Mouse (Mus musculus) lung, postnatal 10 days (tissue): ENCODE data around the gene Wdfy1.
A peak's percentile ranks its signal among the peaks of the same experiment; 100 is the strongest.

Experiments
- DNase-seq: peaks from one replicate; pipeline ENCODE4 v3.0.0; 2021

The Wdfy1 gene

GRCm38 (mm10) chr1:79710678-79711077 lies 65.3 kb downstream of the Wdfy1 start:
- DNase-seq, result no peak

- DNase-seq, result no peak
Measured at GRCm38 (mm10) chr1:79710216-79710615, 65.7 kb downstream of the Wdfy1 start.

DNA sequence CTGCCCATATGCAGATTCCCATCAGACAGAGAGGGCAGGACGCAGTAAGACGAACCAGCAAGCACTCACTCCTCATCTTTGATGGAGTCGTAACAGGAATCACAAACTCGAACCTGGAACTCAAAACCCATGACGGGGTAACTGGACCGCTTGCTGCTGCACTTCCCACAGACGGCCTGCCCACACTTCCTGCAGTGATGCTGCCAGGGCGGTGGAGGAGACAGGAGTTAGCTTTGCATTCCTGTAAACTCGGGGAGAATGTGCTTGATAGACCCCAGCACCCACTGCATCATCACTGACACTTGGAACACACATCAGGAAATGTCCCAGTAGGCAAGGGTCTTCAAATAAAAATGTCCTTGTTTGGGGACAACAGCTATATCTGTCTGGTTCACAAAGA lies 68.6 kb downstream of the Wdfy1 start:
- no peak for DNase-seq

- DNase-seq, result no peak
Measured at GRCm38 (mm10) chr1:79706707-79707106, 69.2 kb downstream of the Wdfy1 start.

- DNase-seq, result no peak
Measured at GRCm38 (mm10) chr1:79704672-79705071, 71.3 kb downstream of the Wdfy1 start.

- DNase-seq, result no peak
Measured at GRCm38 (mm10) chr1:79703520-79703919, 72.4 kb downstream of the Wdfy1 start.

DNA sequence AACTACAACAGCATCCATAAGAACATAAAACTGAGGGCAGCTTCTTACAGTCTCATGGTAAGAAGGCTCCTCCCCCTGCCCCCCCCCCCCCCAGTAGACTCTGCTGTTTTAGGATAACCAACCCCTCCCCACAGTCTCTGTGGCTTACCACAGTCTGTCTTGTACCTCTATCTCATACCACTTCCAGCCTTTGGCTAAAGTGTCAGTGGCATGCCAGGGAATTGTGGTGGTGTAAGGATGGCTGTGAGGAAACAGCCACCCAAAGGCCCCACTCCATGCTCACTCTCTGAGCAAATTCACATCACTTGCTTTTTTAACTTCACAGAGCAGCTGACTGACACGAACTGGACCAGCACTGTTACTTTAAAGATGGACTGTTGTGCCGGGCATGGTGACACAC lies 77.4 kb downstream of the Wdfy1 start:
- DNase-seq, result no peak

DNA sequence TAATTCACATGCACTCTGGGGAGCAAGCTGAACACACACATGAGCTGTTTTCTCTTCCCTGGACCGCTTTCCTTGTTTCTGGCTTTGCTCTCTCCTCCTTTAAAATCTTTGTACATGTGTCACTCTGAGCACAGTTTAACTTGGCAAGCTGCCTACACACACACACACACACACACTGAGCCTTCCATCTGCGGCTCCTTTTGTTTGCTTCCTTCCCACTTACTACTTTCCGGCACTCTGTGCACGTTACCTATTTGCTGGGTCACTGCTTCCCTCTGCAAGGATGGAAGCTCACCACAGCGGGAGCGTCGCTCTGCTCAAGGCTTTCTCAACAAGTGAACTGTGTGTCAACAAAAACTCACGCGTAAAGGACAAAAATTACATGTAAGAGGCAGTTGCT lies 78.6 kb downstream of the Wdfy1 start:
- peak; percentile 60 for DNase-seq

GRCm38 (mm10) chr1:79696933-79697332 lies 79.0 kb downstream of the Wdfy1 start:
- no peak for DNase-seq

- no peak for DNase-seq
Measured at GRCm38 (mm10) chr1:79692482-79692881, 83.5 kb downstream of the Wdfy1 start.

DNA sequence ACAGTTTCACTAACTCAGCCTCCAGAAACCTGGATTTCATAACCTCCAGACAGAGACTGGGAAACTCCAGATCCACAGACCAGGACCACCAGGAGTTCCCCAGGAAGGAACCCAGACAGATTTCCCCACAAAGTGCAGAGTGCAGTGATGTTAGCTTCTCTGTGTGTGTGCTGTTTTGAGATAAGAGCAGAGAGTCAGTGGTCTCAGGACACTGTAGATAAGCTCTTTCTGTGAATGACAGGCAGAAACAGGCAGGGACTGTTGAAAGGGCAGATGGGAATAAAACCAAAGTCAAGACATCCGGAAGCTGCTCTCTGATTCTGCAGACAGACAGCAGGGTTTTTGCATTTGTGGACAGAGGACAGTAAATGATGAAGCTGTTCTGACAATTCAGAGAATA lies 88.7 kb downstream of the Wdfy1 start:
- no peak for DNase-seq

DNA sequence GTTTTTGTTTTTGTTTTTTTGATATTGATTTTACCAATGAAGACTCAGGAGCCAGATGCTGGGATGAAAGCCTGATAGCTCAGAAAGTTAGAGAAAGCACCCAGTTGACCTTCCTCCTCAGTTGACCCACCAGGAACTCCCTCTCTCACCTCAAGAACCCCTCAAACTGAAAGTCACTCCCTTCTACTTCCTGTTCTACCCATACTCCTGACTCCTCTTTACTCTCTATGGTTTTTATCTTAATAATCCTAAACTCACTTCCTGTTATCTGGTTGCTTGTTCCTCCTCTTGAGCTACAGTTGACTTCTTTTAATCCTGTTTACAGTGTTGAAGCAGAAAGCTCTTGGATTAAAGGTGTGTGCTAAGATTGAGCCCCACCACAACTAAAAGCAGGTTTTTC lies 91.9 kb downstream of the Wdfy1 start:
- DNase-seq, result no peak

GRCm38 (mm10) chr1:79682936-79683335 lies 93.0 kb downstream of the Wdfy1 start:
- DNase-seq, result no peak

DNA sequence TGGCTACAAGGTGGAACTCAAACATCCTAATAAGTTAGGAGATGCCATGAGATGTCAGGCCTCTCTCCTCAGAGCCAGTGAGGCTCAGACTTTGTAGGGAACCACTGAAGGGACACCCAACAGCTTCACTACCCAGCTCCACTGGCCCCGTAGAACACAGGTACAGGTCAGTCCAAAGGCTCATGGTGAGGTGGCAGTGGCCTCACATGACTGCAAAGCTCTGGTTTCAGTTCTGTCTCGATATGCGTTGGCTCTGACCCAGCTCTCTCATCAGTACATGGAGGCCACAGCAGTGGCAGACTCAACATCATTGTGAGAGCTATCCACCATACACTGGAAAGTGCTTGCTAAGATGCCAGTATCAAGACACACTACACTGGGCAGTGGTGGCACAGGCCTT lies 95.2 kb downstream of the Wdfy1 start:
- DNase-seq, result no peak

DNA sequence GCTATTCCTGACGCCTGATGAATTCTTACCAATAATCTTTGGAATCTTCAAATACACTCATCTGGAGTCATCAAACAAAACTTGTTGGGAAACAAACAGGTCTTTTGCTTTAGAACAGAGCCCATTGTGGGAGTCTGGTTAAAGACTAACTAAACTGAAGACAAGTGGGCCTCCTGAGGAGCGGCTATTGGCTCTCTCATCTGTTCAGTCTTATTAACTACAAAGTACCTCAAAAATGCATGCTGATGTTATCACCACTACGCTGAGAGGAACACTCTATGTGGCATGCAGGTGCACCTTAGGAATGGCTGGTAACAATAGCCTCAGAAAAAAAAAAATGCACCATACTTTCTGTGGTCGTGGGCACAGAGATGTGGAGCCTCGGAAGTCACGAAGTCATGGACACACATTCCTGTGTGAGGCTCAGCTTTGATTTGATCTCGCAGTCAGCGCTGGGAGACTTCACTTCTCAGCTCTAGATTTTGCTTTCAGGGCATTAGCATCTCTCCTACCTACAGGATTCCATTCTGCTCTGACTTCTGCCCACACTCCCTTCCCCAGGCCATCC lies 97.7 kb downstream of the Wdfy1 start:
- DNase-seq, result no peak

GRCm38 (mm10) chr1:79675716-79676115 lies 100.2 kb downstream of the Wdfy1 start:
- no peak for DNase-seq

- peak; percentile 75 for DNase-seq
Measured at GRCm38 (mm10) chr1:79671543-79672337, 104.2 kb downstream of the Wdfy1 start, which contains the start of gene Ap1s3. Gene Ap1s3 (minus strand): TSS chr1:79671972.

DNA sequence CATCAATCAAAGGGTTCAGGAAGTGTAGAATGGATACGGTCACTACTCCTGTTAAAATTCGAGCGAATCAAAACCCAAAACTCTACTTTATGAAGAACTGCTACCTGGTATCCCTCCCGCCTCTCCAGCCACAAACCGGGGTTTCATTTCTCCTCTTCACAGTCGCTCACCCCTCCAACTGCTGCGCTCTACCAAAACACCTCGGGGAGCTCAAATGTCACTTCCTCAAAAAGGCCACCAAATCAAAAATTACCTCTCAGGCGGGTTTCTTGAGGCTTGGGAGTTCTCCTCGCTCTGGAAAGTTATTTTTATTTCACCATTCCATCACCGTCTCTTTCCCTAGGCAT lies 104.8 kb downstream of the Wdfy1 start:
- no peak for DNase-seq

DNA sequence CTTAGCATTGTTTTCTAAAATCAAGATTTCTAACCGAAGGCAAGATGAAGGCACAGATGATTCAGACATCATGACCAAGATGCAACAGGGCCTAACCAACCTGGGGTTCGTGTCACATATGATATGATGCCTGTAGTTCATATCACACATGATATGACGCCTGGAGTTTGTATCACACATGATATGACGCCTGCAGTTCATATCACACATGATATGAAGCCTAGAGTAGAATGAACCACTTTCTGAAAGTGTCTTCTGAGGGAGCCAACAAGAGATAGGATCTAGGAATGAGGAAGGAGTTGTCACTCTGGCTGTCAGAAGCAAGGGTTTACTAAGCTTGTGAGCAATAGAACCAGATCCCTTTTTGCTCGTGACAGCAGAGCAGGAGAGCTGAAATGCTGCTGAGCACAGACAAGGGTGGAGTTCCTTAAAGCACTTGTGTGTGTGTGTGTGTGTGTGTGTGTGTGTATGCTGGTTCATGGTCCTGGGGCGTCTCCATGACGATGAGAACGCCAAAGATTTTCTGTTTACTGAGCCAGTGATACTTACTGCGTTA lies 106.4 kb downstream of the Wdfy1 start:
- DNase-seq, result no peak

- DNase-seq, result no peak
Measured at GRCm38 (mm10) chr1:79664911-79665310, 111.0 kb downstream of the Wdfy1 start.

DNA sequence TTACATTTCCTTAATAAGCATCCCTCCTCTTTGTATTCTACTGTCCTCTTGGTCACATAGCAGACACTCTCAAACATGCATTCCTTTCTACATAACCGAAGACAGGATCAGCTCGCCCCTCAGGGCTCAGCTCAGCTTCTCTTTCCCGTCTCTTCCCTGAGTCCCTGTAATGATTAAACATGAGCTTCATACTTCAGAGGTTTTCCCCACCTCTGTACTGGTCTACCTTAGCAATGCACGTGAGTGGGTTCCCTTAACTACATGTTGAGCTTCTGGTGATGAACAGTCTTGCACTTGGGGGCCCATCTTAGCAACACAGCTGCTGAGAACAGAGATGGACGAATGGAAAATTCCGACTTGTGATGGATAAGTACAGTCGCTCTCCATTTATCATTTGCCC lies 116.3 kb downstream of the Wdfy1 start:
- no peak for DNase-seq

- no peak for DNase-seq
Measured at GRCm38 (mm10) chr1:79657411-79657810, 118.5 kb downstream of the Wdfy1 start.

- DNase-seq, result no peak
Measured at GRCm38 (mm10) chr1:79655819-79656555, 120.0 kb downstream of the Wdfy1 start.

DNA sequence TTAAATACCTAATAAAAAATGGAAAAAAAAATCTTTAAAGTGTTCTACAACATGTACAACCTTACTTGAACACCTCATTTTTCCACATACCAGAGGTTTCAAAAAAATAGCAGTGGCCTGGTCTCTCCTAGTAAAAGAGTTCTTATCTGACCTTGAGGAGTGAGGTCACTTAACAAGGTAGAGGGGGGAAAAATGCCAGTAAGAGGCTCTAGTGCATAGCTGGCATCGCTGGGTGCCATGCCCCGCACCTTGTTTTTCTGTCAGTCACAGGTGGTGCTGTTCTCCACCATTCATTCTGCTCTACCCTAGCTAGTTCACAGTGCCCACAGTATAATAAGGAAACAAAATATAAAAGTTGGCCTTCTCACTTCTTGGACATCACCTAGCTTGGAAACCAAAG lies 121.0 kb downstream of the Wdfy1 start:
- peak; percentile 10 for DNase-seq
